Mouse (Mus musculus): ENCODE data around the gene Olfr688. TPM values are rescaled to one million over a fixed set of nuclear protein-coding genes. Genes with fewer than 3 reads are reported as not detected.

Gene Olfr688
- not detected in 2 replicates for polyA plus RNA-seq (2012)

DNA sequence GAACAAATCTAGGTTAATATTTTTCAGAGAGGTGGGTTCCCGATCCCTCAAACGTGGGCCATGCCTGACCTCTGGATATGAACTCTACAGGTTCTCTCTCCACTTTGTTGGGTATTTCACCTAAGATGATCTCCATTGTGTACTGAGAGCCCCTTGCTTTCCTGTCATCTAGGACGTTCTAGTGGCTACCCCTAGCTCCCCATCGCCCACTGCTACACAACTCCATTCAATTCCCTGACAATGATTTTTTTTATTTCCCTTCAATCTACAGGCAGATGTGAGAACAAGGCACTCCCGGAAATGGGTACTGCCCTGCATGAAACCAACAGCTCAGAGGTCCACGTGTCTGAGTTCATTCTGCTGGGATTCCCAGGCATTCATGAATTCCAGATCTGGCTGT is at the start of gene Olfr688:
TSS of gene Olfr688 (plus strand) at position 301 of the 400 bp plus-strand sequence.
- Histone ChIP-seq H3K9me3 (ENCODE audit: control insufficient read depth, low read length) (no peaks in the 10 kb centered on the region), H3K36me3 (ENCODE audit: control insufficient read depth) (no peaks in the 10 kb centered on the region), H3K4me3 (replicated peaks) (no peak within 1 kb of the TSS), H3K27me3 (ENCODE audit: control insufficient read depth) (no peaks in the 10 kb centered on the region), H3K4me1 (ENCODE audit: control insufficient read depth) (no peaks in the 10 kb centered on the region)
- TF ChIP-seq TAL1 (IDR thresholded peaks at IDR 0.05; ENCODE audit: low read length) (no peak), GATA1 (IDR thresholded peaks at IDR 0.05; ENCODE audit: low read length) (no peak)

DNA sequence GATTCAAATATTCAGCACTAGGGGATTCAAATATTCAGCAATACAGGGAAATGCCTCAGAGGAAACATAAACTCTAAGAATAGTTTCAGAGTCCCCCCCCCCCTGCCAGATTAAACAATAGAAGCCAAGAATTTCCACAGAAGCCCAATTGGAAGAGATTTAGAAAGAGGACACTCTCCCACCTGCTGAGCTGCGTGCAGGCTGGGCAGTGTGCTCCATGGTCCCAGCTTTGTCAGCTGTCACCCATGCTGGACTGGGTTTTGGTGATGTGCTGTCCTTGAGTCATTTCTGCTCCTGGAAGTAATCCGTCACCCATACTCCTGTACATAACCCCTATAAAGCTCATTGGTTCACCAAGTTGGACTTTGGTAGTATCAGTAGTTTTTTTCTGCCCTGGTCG is 40.2 kb upstream of the Olfr688 start:
- Histone ChIP-seq H3K4me3 (replicated peaks) (no peak overlapping the region), H3K4me1 (ENCODE audit: control insufficient read depth) (no peaks in the 10 kb centered on the region), H3K36me3 (ENCODE audit: control insufficient read depth) (no peaks in the 10 kb centered on the region), H3K9me3 (ENCODE audit: control insufficient read depth, low read length) (no peaks in the 10 kb centered on the region), H3K27me3 (ENCODE audit: control insufficient read depth) (no peaks in the 10 kb centered on the region)
- no peak for TF ChIP-seq TAL1 (IDR thresholded peaks at IDR 0.05; ENCODE audit: low read length)
- no peak for TF ChIP-seq GATA1 (IDR thresholded peaks at IDR 0.05; ENCODE audit: low read length)

DNA sequence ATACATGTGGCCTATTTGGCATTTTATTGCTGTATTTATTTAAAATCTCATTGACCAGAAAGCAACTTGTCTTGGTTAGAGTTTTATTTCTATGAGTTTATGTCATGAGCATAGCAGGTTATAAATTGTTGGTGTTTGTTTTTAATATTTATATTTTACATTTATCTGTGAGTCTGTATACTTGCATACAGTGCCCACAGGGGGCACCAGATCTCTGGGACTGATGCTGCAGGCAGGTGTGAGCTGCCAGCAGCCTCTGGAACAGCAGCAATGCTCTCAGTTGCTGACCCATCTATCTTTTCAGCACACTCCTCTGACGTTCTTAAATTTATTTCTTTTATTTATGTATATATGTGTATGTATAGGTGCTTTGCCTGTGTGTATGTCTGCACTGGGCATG is 39.7 kb upstream of the Olfr688 start:
- H3K27me3 ChIP-seq (ENCODE audit: control insufficient read depth), result no peaks in the 10 kb centered on the region
- H3K36me3 ChIP-seq (ENCODE audit: control insufficient read depth), result no peaks in the 10 kb centered on the region
- H3K4me1 ChIP-seq (ENCODE audit: control insufficient read depth), result no peaks in the 10 kb centered on the region
- TF ChIP-seq GATA1 (IDR thresholded peaks at IDR 0.05; ENCODE audit: low read length) (no peak), TAL1 (IDR thresholded peaks at IDR 0.05; ENCODE audit: low read length) (no peak)
- no peaks in the 10 kb centered on the region for H3K9me3 ChIP-seq (ENCODE audit: control insufficient read depth, low read length)
- H3K4me3 ChIP-seq (replicated peaks), result no peak overlapping the region

DNA sequence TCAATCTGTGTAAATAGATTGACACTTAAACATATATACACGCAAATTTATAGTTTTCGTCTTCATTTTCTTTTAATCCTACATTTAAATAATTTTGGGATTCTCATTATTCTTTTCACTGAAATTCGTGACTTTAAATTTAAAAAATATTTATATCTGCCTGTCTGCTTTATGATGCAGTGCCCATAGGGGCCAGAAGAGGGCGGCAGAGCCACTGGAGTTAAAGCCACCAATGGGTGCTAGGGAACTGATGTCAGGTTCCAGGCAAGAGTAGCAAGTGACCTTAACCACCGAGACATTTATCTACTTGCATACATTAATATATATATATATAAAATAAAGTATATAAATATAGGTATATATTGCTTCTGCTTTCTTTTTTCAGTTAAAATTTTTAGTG is 31.2 kb upstream of the Olfr688 start:
- Histone ChIP-seq H3K4me1 (ENCODE audit: control insufficient read depth) (no peaks in the 10 kb centered on the region), H3K27me3 (ENCODE audit: control insufficient read depth) (no peaks in the 10 kb centered on the region), H3K9me3 (ENCODE audit: control insufficient read depth, low read length) (no peaks in the 10 kb centered on the region), H3K4me3 (replicated peaks) (no peak overlapping the region), H3K36me3 (ENCODE audit: control insufficient read depth) (no peaks in the 10 kb centered on the region)
- no peak for TF ChIP-seq GATA1 (IDR thresholded peaks at IDR 0.05; ENCODE audit: low read length)
- TF ChIP-seq TAL1 (IDR thresholded peaks at IDR 0.05; ENCODE audit: low read length), result no peak

DNA sequence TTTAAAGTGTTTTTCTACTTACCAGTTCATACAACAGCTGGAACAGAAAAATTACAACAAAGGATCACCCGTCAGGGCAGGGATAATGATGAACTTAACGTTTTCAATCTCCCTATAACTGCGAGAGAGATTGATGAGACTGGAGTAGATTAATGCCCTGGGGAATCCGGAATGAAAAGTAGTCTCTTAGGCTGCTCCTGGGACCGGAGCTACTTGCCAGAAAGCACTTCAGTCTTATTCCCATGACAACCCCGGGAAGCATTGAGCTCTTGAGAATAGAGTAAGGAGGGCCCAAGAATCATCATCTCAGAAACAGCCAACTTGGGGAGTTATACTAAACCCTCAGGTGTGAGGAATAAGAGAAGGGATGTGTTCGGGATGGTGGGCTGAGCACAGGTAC is 15.5 kb upstream of the Olfr688 start:
- Histone ChIP-seq H3K4me3 (replicated peaks) (no peak overlapping the region), H3K4me1 (ENCODE audit: control insufficient read depth) (no peaks in the 10 kb centered on the region), H3K36me3 (ENCODE audit: control insufficient read depth) (no peaks in the 10 kb centered on the region), H3K27me3 (ENCODE audit: control insufficient read depth) (no peaks in the 10 kb centered on the region), H3K9me3 (ENCODE audit: control insufficient read depth, low read length) (no peaks in the 10 kb centered on the region)
- TF ChIP-seq GATA1 (IDR thresholded peaks at IDR 0.05; ENCODE audit: low read length) (no peak), TAL1 (IDR thresholded peaks at IDR 0.05; ENCODE audit: low read length) (no peak)

DNA sequence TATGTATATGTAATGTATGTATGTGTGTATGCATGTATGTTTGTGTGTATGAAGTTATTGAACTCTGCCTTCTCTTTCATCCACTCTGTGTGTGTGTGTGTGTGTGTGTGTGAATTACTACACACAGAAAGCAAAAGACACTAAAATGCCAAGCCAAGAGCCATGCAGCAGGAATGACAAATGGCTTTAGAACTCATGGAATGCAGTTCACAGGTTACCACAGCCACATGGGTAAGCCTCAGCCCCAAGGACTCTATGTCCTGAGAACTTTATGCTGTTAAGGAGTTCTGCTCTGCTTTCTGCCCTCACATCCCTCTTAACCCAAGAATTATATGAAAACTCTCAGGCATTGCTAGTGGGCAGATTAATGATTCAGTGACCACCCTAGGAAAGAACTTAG is 2.2 kb downstream of the Olfr688 start:
- no peak for TF ChIP-seq TAL1 (IDR thresholded peaks at IDR 0.05; ENCODE audit: low read length)
- no peak for TF ChIP-seq GATA1 (IDR thresholded peaks at IDR 0.05; ENCODE audit: low read length)
- no peaks in the 10 kb centered on the region for H3K4me1 ChIP-seq (ENCODE audit: control insufficient read depth)
- H3K36me3 ChIP-seq (ENCODE audit: control insufficient read depth), result no peaks in the 10 kb centered on the region
- H3K9me3 ChIP-seq (ENCODE audit: control insufficient read depth, low read length), result no peaks in the 10 kb centered on the region
- no peak overlapping the region for H3K4me3 ChIP-seq (replicated peaks)
- H3K27me3 ChIP-seq (ENCODE audit: control insufficient read depth), result no peaks in the 10 kb centered on the region

DNA sequence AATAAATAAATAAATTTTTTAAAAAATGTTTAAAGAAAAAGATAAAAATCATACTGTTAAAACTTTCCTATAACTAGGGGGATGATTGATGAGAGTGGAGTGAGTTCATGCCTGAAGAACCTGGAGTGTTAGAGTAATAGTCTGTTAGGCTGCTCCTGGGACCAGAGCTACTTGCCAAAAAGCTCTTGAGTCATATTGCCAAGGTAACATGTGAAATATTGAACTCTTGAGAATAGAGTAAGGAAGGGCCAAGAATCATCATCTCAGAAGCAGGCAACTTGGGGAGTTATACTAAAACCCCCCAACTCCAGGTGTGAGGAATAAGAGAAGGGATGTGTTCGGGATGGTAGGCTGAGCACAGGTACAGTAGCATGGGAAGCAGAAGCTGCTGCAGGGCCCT is 23.0 kb downstream of the Olfr688 start, which contains the start of gene Olfr689:
TSS of gene Olfr689 (plus strand) at position 301 of the 400 bp plus-strand sequence.
- no peaks in the 10 kb centered on the region for H3K9me3 ChIP-seq (ENCODE audit: control insufficient read depth, low read length)
- no peak within 1 kb of the TSS for H3K4me3 ChIP-seq (replicated peaks)
- TF ChIP-seq TAL1 (IDR thresholded peaks at IDR 0.05; ENCODE audit: low read length), result no peak
- no peak for TF ChIP-seq GATA1 (IDR thresholded peaks at IDR 0.05; ENCODE audit: low read length)
- H3K4me1 ChIP-seq (ENCODE audit: control insufficient read depth), result no peaks in the 10 kb centered on the region
- no peaks in the 10 kb centered on the region for H3K36me3 ChIP-seq (ENCODE audit: control insufficient read depth)
- H3K27me3 ChIP-seq (ENCODE audit: control insufficient read depth), result no peaks in the 10 kb centered on the region

DNA sequence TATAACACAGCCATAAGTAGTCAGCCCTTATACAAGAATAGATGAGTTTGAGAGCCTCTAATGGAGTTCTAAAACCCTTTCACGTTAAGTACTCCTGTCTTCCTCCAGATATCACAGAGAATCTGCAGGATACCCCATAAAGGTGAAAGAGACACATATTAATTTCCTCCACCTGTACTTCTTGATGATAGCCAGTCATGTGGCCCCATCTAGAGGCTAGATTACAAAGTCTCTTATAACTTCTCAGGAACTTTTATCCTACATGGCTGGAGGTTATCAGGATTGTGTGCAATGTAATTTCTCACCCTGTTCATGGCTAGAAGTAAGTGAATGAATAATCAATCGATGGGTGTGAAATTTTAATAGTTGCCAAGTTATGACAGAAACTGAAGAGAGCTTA is 37.4 kb downstream of the Olfr688 start:
- Histone ChIP-seq H3K9me3 (ENCODE audit: control insufficient read depth, low read length) (no peaks in the 10 kb centered on the region), H3K27me3 (ENCODE audit: control insufficient read depth) (no peaks in the 10 kb centered on the region), H3K4me3 (replicated peaks) (no peak overlapping the region), H3K4me1 (ENCODE audit: control insufficient read depth) (no peaks in the 10 kb centered on the region), H3K36me3 (ENCODE audit: control insufficient read depth) (no peaks in the 10 kb centered on the region)
- TF ChIP-seq TAL1 (IDR thresholded peaks at IDR 0.05; ENCODE audit: low read length) (no peak), GATA1 (IDR thresholded peaks at IDR 0.05; ENCODE audit: low read length) (no peak)

DNA sequence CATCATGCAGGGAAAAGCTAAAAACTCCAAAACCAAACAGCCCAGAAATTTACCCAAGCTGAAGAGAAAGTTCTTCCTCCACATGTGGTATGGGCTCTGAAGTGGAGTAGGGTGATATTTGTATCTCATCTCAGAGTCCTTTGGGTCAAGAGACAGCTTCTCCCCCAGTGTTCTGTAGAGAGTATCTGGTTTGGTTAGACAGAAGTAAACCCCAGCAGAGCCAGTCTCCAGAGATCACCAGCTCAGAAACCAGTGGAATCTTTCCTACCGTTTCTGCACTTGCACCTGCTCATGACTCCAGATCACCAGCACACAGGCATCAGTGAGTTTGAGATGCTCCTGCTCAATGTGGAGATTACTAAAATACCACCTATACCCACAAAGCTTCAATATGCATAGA is 46.1 kb downstream of the Olfr688 start, which contains the start of gene Olfr690:
TSS of gene Olfr690 (minus strand) at position 101 of the 400 bp plus-strand sequence.
- TF ChIP-seq TAL1 (IDR thresholded peaks at IDR 0.05; ENCODE audit: low read length) (no peak), GATA1 (IDR thresholded peaks at IDR 0.05; ENCODE audit: low read length) (no peak)
- Histone ChIP-seq H3K27me3 (ENCODE audit: control insufficient read depth) (no peaks in the 10 kb centered on the region), H3K4me1 (ENCODE audit: control insufficient read depth) (no peaks in the 10 kb centered on the region), H3K36me3 (ENCODE audit: control insufficient read depth) (no peaks in the 10 kb centered on the region), H3K4me3 (replicated peaks) (no peak within 1 kb of the TSS), H3K9me3 (ENCODE audit: control insufficient read depth, low read length) (peaks cover 4% of the 10 kb centered on the region; the same call in 1 of the 2 replicates)

Other genes starting within 250 kb of the Olfr688 start
- not detected in 2 replicates for gene Olfr677, start 236.7 kb upstream of the Olfr688 start, polyA plus RNA-seq (2012)
- not detected in 2 replicates for gene Olfr678, start 223.6 kb upstream of the Olfr688 start, polyA plus RNA-seq (2012)
- gene Olfr679, start 206.9 kb upstream of the Olfr688 start, polyA plus RNA-seq (2012), result 0.01 and 0.02 TPM in 2 replicates
- not detected in 2 replicates for gene Olfr680-ps1, start 195.3 kb upstream of the Olfr688 start, polyA plus RNA-seq (2012)
- gene Olfr681, start 171.3 kb upstream of the Olfr688 start, polyA plus RNA-seq (2012), result not detected in 2 replicates
- not detected in 2 replicates for gene Olfr683, start 141.1 kb upstream of the Olfr688 start, polyA plus RNA-seq (2012)
- gene Olfr684, start 124.4 kb upstream of the Olfr688 start, polyA plus RNA-seq (2012), result not detected in 2 replicates
- not detected in 2 replicates for gene Olfr685, start 102.1 kb upstream of the Olfr688 start, polyA plus RNA-seq (2012)
- gene Olfr686, start 80.6 kb upstream of the Olfr688 start, polyA plus RNA-seq (2012), result not detected in 2 replicates
- gene Olfr689, start 23.1 kb downstream of the Olfr688 start, polyA plus RNA-seq (2012), result not detected in 2 replicates
- not detected in 2 replicates for gene Olfr690, start 46.0 kb downstream of the Olfr688 start, polyA plus RNA-seq (2012)
- not detected in 2 replicates for gene Olfr691, start 54.2 kb downstream of the Olfr688 start, polyA plus RNA-seq (2012)
- gene Olfr692, start 80.1 kb downstream of the Olfr688 start, polyA plus RNA-seq (2012), result not detected in 2 replicates
- not detected in 2 replicates for gene Gm5901, start 86.9 kb downstream of the Olfr688 start, polyA plus RNA-seq (2012)
- gene Fam160a2, start 112.0 kb downstream of the Olfr688 start, polyA plus RNA-seq (2012), result 3.4 and 4.0 TPM in 2 replicates
- not detected in 2 replicates for gene Cnga4, start 116.5 kb downstream of the Olfr688 start, polyA plus RNA-seq (2012)
- not detected in 2 replicates for gene Cckbr, start 137.6 kb downstream of the Olfr688 start, polyA plus RNA-seq (2012)
- gene Cavin3, start 194.2 kb downstream of the Olfr688 start, polyA plus RNA-seq (2012), result 0.07 TPM in 1 of 2 replicates, not detected in the other

Measured in erythroblast, embryonic 14.5 days (primary cell).